Mouse (Mus musculus) forebrain, embryonic 14.5 days (tissue): ENCODE data around the gene D130043K22Rik. TPM values are rescaled to one million over a fixed set of nuclear protein-coding genes. Genes with fewer than 3 reads are reported as not detected.
A peak's percentile ranks its signal among the peaks of the same experiment; 100 is the strongest.

ENCODE experiments used
- ATAC-seq: fragments of 200-750 bp; cut with Nextera tagmentation; 2 replicates; pipeline ENCODE4 v1.8.0; 2017; ENCODE audit warnings: mild to moderate bottlenecking, moderate library complexity
- DNase-seq: peaks from one replicate; pipeline ENCODE4 v3.0.0-alpha.2; 2015; ENCODE audit warnings: low spot score
- H3K27ac ChIP-seq: fragments of 300-500 bp; sonication (generic); 2 replicates; pipeline ENCODE4 v1.5.1; 2014; ENCODE audit warnings: low read depth, mild to moderate bottlenecking, control low read depth, low read length, moderate library complexity
- H3K27me3 ChIP-seq: fragments of 300-500 bp; sonication (generic); replicated peaks from 2 replicates; pipeline ENCODE4 v1.6.1; 2014; ENCODE audit warnings: low read length, control low read depth, mixed read lengths; ENCODE audit not compliant: control insufficient read depth, insufficient read depth
- H3K36me3 ChIP-seq: fragments of 300-500 bp; sonication (generic); 2 replicates; pipeline ENCODE4 v1.6.1; 2014; ENCODE audit warnings: low read length, control low read depth; ENCODE audit not compliant: control insufficient read depth, insufficient read depth
- H3K4me1 ChIP-seq: fragments of 300-500 bp; sonication (generic); 2 replicates; pipeline ENCODE4 v1.6.1; 2014; ENCODE audit warnings: antibody characterized with exemption, low read length, control low read depth; ENCODE audit not compliant: control insufficient read depth, insufficient read depth
- H3K4me2 ChIP-seq: fragments of 300-500 bp; sonication (generic); 2 replicates; pipeline ENCODE4 v1.6.1; 2014; ENCODE audit warnings: mild to moderate bottlenecking, control low read depth, low read length
- H3K4me3 ChIP-seq: fragments of 300-500 bp; sonication (generic); 2 replicates; pipeline ENCODE4 v1.5.1; 2014; ENCODE audit warnings: low read depth, low read length, control low read depth
- H3K9ac ChIP-seq: fragments of 300-500 bp; sonication (generic); 2 replicates; pipeline ENCODE4 v1.6.1; 2014; ENCODE audit warnings: mild to moderate bottlenecking, low read length, control low read depth, moderate library complexity
- H3K9me3 ChIP-seq: fragments of 300-500 bp; sonication (generic); replicated peaks from 2 replicates; pipeline ENCODE4 v1.6.1; 2016; ENCODE audit warnings: low read length, control low read depth, mixed read lengths; ENCODE audit not compliant: control insufficient read depth
- WGBS: fragments of 180-500 bp; shearing (Covaris S2); extraction: QIAGEN DNeasy Blood & Tissue Kit; methylation state at CpG from one replicate; pipeline ENCODE4 v1.1.7; 2014; 5-methylcytosine and 5-hydroxymethylcytosine counted together
- polyA plus RNA-seq: library from polyadenylated mRNA; unstranded; fragments of >200 nt; fragmentation: Nextera tagmentation; extraction: Ambion mirVana; gene quantifications from 2 replicates; pipeline ENCODE4 v1.2.1, GENCODE M21; 2014

The D130043K22Rik gene
- polyA plus RNA-seq: 1.4 and 2.6 TPM in 2 replicates

GRCm38 (mm10) chr13:24844983-24845955 is at the start of gene D130043K22Rik:
Gene D130043K22Rik, plus strand, starts transcription at chr13:24845135.
- H3K36me3 ChIP-seq: peaks cover 13% of the 10 kb centered on the region
- H3K27me3 ChIP-seq: no peaks in the 10 kb centered on the region
- H3K4me2 ChIP-seq: peak within 1 kb of the TSS; percentile 90
- ATAC-seq (peak; percentile 97), DNase-seq (peak; percentile 69)
- H3K4me3 ChIP-seq: peak within 1 kb of the TSS; percentile 53
- no peak within 1 kb of the TSS for H3K27ac ChIP-seq
- H3K4me1 ChIP-seq: peaks cover 3% of the 10 kb centered on the region; the same call in 1 of the 2 replicates
- 7% methylated on average over 40 of the region's 40 CpGs for WGBS
- H3K9me3 ChIP-seq: no peaks in the 10 kb centered on the region
- peak within 1 kb of the TSS; percentile 67 for H3K9ac ChIP-seq

- Histone ChIP-seq H3K4me3 (no peak overlapping the region), H3K27me3 (no peaks in the 10 kb centered on the region), H3K4me2 (no peak overlapping the region), H3K4me1 (peaks cover 9% of the 10 kb centered on the region), H3K27ac (no peak overlapping the region), H3K9ac (no peak overlapping the region), H3K36me3 (no peaks in the 10 kb centered on the region), H3K9me3 (no peaks in the 10 kb centered on the region)
- DNase-seq (no peak), ATAC-seq (no peak)
- over 99% methylated on average over 4 of the region's 4 CpGs for WGBS
Observed at GRCm38 (mm10) chr13:24798686-24799085, 46.2 kb upstream of the D130043K22Rik start.

- DNase-seq (no peak), ATAC-seq (no peak)
- H3K9ac ChIP-seq: no peak overlapping the region
- H3K4me3 ChIP-seq: peak overlapping the region; percentile 98
- H3K9me3 ChIP-seq: no peaks in the 10 kb centered on the region
- peak overlapping the region; percentile 88 for H3K4me2 ChIP-seq
- no peak overlapping the region for H3K27ac ChIP-seq
- WGBS: 73% methylated on average over 5 of the region's 5 CpGs
- H3K4me1 ChIP-seq: peaks cover 13% of the 10 kb centered on the region
- no peaks in the 10 kb centered on the region for H3K36me3 ChIP-seq
- H3K27me3 ChIP-seq: no peaks in the 10 kb centered on the region
Observed at GRCm38 (mm10) chr13:24799378-24799777, 45.6 kb upstream of the D130043K22Rik start.

GRCm38 (mm10) chr13:24799925-24800673 is 44.8 kb upstream of the D130043K22Rik start:
- WGBS: under 1% methylated on average over 31 of the region's 31 CpGs

GRCm38 (mm10) chr13:24800674-24801307 is 44.1 kb upstream of the D130043K22Rik start:
- Histone ChIP-seq H3K27ac (peak overlapping the region; percentile 99), H3K9me3 (no peaks in the 10 kb centered on the region), H3K9ac (peak overlapping the region; percentile 95), H3K4me3 (peak overlapping the region; percentile 98), H3K4me2 (peak overlapping the region; percentile 88), H3K27me3 (no peaks in the 10 kb centered on the region), H3K4me1 (peaks cover 17% of the 10 kb centered on the region), H3K36me3 (peaks cover 6% of the 10 kb centered on the region)
- WGBS: under 1% methylated on average over 42 of the region's 42 CpGs
- peak; percentile 99 for DNase-seq
- peak; percentile 97 for ATAC-seq

More at GRCm38 (mm10) chr13:24799925-24800673, 44.8 kb upstream of the D130043K22Rik start:
- Histone ChIP-seq H3K27me3 (no peaks in the 10 kb centered on the region), H3K4me1 (peaks cover 17% of the 10 kb centered on the region), H3K4me2 (peak overlapping the region; percentile 88), H3K27ac (no peak overlapping the region; the same call in 1 of the 2 replicates), H3K4me3 (peak overlapping the region; percentile 98), H3K9me3 (no peaks in the 10 kb centered on the region), H3K9ac (peak overlapping the region; percentile 61), H3K36me3 (no peaks in the 10 kb centered on the region)
- ATAC-seq: peak; percentile 40
- peak; percentile 45 for DNase-seq

GRCm38 (mm10) chr13:24801308-24801921 is 43.5 kb upstream of the D130043K22Rik start, which contains the start of gene BC005537:
Gene BC005537, plus strand, starts transcription at chr13:24801657.
- Histone ChIP-seq H3K4me1 (peaks cover 17% of the 10 kb centered on the region), H3K4me3 (peak within 1 kb of the TSS; percentile 98), H3K27ac (peak within 1 kb of the TSS; percentile 99), H3K36me3 (peaks cover 11% of the 10 kb centered on the region), H3K4me2 (peak within 1 kb of the TSS; percentile 88), H3K9ac (peak within 1 kb of the TSS; percentile 95), H3K27me3 (no peaks in the 10 kb centered on the region), H3K9me3 (no peaks in the 10 kb centered on the region)
- ATAC-seq: peak; percentile 51
- WGBS: under 1% methylated on average over 68 of the region's 74 CpGs
- peak; percentile 64 for DNase-seq

- DNase-seq: peak; percentile 48
- no peaks in the 10 kb centered on the region for H3K27me3 ChIP-seq
Observed at GRCm38 (mm10) chr13:24802131-24802691, 42.7 kb upstream of the D130043K22Rik start.

More at GRCm38 (mm10) chr13:24802131-24802691, 42.7 kb upstream of the D130043K22Rik start:
- Histone ChIP-seq H3K4me1 (peaks cover 17% of the 10 kb centered on the region), H3K36me3 (peaks cover 14% of the 10 kb centered on the region), H3K4me2 (peak overlapping the region; percentile 88), H3K4me3 (peak overlapping the region; percentile 98), H3K9me3 (no peaks in the 10 kb centered on the region), H3K9ac (peak overlapping the region; percentile 95), H3K27ac (peak overlapping the region; percentile 99; the same call in 1 of the 2 replicates)
- under 1% methylated on average over 26 of the region's 26 CpGs for WGBS
- ATAC-seq: no peak
